Mouse (Mus musculus): ENCODE measurements around the gene Rpl36.

The Rpl36 gene

GRCm38 (mm10) chr17:56613236-56613844, at the start of gene Rpl36:
TSS of gene Rpl36 (plus strand) at chr17:56613416.
- DNase-seq (ENCODE audit: low spot score), result peak; percentile 97

- DNase-seq (ENCODE audit: low spot score), result no peak
Measured at GRCm38 (mm10) chr17:56566293-56566692, 46.9 kb upstream of the Rpl36 start.

- no peak for DNase-seq (ENCODE audit: low spot score)
Measured at GRCm38 (mm10) chr17:56566918-56567317, 46.3 kb upstream of the Rpl36 start.

GRCm38 (mm10) chr17:56567370-56567769, 45.8 kb upstream of the Rpl36 start:
- DNase-seq (ENCODE audit: low spot score), result no peak

- no peak for DNase-seq (ENCODE audit: low spot score)
Measured at GRCm38 (mm10) chr17:56570287-56570686, 42.9 kb upstream of the Rpl36 start.

GRCm38 (mm10) chr17:56572154-56572553, 41.1 kb upstream of the Rpl36 start:
- no peak for DNase-seq (ENCODE audit: low spot score)

- DNase-seq (ENCODE audit: low spot score), result no peak
Measured at GRCm38 (mm10) chr17:56572939-56573338, 40.3 kb upstream of the Rpl36 start.

GRCm38 (mm10) chr17:56583071-56583470, 30.1 kb upstream of the Rpl36 start:
- no peak for DNase-seq (ENCODE audit: low spot score)

- peak; percentile 34 for DNase-seq (ENCODE audit: low spot score)
Measured at GRCm38 (mm10) chr17:56583611-56584256, 29.5 kb upstream of the Rpl36 start.

- DNase-seq (ENCODE audit: low spot score), result peak; percentile 99
Measured at GRCm38 (mm10) chr17:56584257-56585130, 28.7 kb upstream of the Rpl36 start, which contains the start of the genes Safb2 and Safb. TSS of gene Safb2 (minus strand) at chr17:56584585. TSS of gene Safb (plus strand) at chr17:56584825.

GRCm38 (mm10) chr17:56585171-56585821, 27.9 kb upstream of the Rpl36 start:
- peak; percentile 49 for DNase-seq (ENCODE audit: low spot score)

GRCm38 (mm10) chr17:56587773-56588172, 25.4 kb upstream of the Rpl36 start:
- DNase-seq (ENCODE audit: low spot score), result no peak

- DNase-seq (ENCODE audit: low spot score), result no peak
Measured at GRCm38 (mm10) chr17:56588921-56589320, 24.3 kb upstream of the Rpl36 start.

- DNase-seq (ENCODE audit: low spot score), result no peak
Measured at GRCm38 (mm10) chr17:56592553-56592952, 20.7 kb upstream of the Rpl36 start.

GRCm38 (mm10) chr17:56593527-56594271, 19.5 kb upstream of the Rpl36 start:
- DNase-seq (ENCODE audit: low spot score), result no peak

GRCm38 (mm10) chr17:56603186-56604069, 9.8 kb upstream of the Rpl36 start:
- DNase-seq (ENCODE audit: low spot score), result no peak

GRCm38 (mm10) chr17:56604070-56604380, 9.2 kb upstream of the Rpl36 start:
- no peak for DNase-seq (ENCODE audit: low spot score)

- DNase-seq (ENCODE audit: low spot score), result no peak
Measured at GRCm38 (mm10) chr17:56604422-56604821, 8.8 kb upstream of the Rpl36 start.

- DNase-seq (ENCODE audit: low spot score), result no peak
Measured at GRCm38 (mm10) chr17:56605431-56605830, 7.8 kb upstream of the Rpl36 start.

- no peak for DNase-seq (ENCODE audit: low spot score)
Measured at GRCm38 (mm10) chr17:56607521-56608062, 5.6 kb upstream of the Rpl36 start.
